Mouse (Mus musculus) CH12.LX (cell line): ENCODE results near the gene Nedd4.

Source experiments
- CHD1 ChIP-seq: IDR thresholded peaks from 2 replicates; pipeline ENCODE4 v1.6.1; 2012; ENCODE audit warnings: low read depth, low read length, improper control_type of control experiment, inconsistent platforms
- CHD2 ChIP-seq: IDR thresholded peaks from 2 replicates; pipeline ENCODE4 v1.6.1; 2011; ENCODE audit warnings: low read length, improper control_type of control experiment
- CTCF ChIP-seq, 2 experiments: IDR thresholded peaks in 1 of 2; conservative IDR thresholded peaks in 1 of 2; 2 replicates each; pipeline ENCODE4 v1.5.1; 2011 to 2012; ENCODE audit warnings: low read depth in 2 of 2, low read length in 2 of 2, improper control_type of control experiment in 1 of 2, inconsistent platforms in 1 of 2, mild to moderate bottlenecking in 1 of 2, moderate library complexity in 1 of 2
- EP300 ChIP-seq: IDR thresholded peaks from 2 replicates; pipeline ENCODE4 v1.6.1; 2011; ENCODE audit warnings: low read length, improper control_type of control experiment
- GABPA ChIP-seq: IDR thresholded peaks from 2 replicates; pipeline ENCODE4 v1.6.1; 2012; ENCODE audit warnings: low read depth, low read length, improper control_type of control experiment, inconsistent platforms; ENCODE audit not compliant: insufficient replicate concordance
- HCFC1 ChIP-seq: IDR thresholded peaks from 2 replicates; pipeline ENCODE4 v1.6.1; 2012; ENCODE audit warnings: low read depth, mild to moderate bottlenecking, inconsistent platforms, low read length, improper control_type of control experiment
- MEF2A ChIP-seq: IDR thresholded peaks from 2 replicates; pipeline ENCODE4 v1.6.1; 2014; ENCODE audit warnings: low read depth, mild to moderate bottlenecking, inconsistent platforms, low read length, improper control_type of control experiment, borderline replicate concordance
- NELFE ChIP-seq: IDR thresholded peaks from 2 replicates; pipeline ENCODE4 v1.6.1; 2011; ENCODE audit warnings: low read depth, low read length, improper control_type of control experiment
- POLR2A ChIP-seq: IDR thresholded peaks from 2 replicates; pipeline ENCODE4 v1.6.1; 2011; ENCODE audit warnings: low read depth, mild to moderate bottlenecking, improper control_type of control experiment, low read length
- RCOR1 ChIP-seq: conservative IDR thresholded peaks from 2 replicates; pipeline ENCODE4 v1.6.1; 2012; ENCODE audit warnings: low read depth, mild to moderate bottlenecking, inconsistent platforms, low read length, improper control_type of control experiment
- TCF12 ChIP-seq: IDR thresholded peaks from 2 replicates; pipeline ENCODE4 v1.6.1; 2014; ENCODE audit warnings: low read depth, mild to moderate bottlenecking, inconsistent platforms, low read length, improper control_type of control experiment
- USF1 ChIP-seq: IDR thresholded peaks from 2 replicates; pipeline ENCODE4 v1.6.1; 2014; ENCODE audit warnings: low read depth, mild to moderate bottlenecking, inconsistent platforms, low read length, improper control_type of control experiment
- ZC3H11A ChIP-seq: IDR thresholded peaks from 2 replicates; pipeline ENCODE4 v1.6.1; 2012; ENCODE audit warnings: low read depth, mild to moderate bottlenecking, inconsistent platforms, low read length, improper control_type of control experiment

- no peak for TF ChIP-seq USF1
- no peak for TF ChIP-seq POLR2A
- no peak for TF ChIP-seq CTCF (conservative IDR thresholded peaks at IDR 0.05 in 1 of 2, IDR thresholded peaks at IDR 0.05 in 1 of 2; ENCODE audit: low read depth in 2 of 2, low read length in 2 of 2)
- no peak for TF ChIP-seq ZC3H11A
- TF ChIP-seq HCFC1 = no peak
- no peak for TF ChIP-seq GABPA
- TF ChIP-seq EP300 = no peak
- TF ChIP-seq NELFE = no peak
- no peak for TF ChIP-seq RCOR1
- TF ChIP-seq CHD2 = no peak
- no peak for TF ChIP-seq MEF2A
- TF ChIP-seq TCF12 = no peak
- no peak for TF ChIP-seq CHD1
These were observed 21.0 kb upstream of the Nedd4 start for GRCm38 (mm10) chr9:72641093-72641680.
